Mouse (Mus musculus) cerebellum, adult 11-12 months (tissue): ENCODE results near the gene Pdia3.
"Not testable (repeated sequence)": the region's sequence is repeated elsewhere in the genome, so short reads cannot be mapped to it uniquely, and the experiment has no call there.

ENCODE experiments used
- DNase-seq: peaks from one replicate; pipeline ENCODE4 v3.0.0; 2022

The Pdia3 gene

GRCm38 (mm10) chr2:121413387-121414042 lies at the start of gene Pdia3, which contains the start of gene Catsper2:
Gene Pdia3 (plus strand): TSS chr2:121413775.
Gene Catsper2 (minus strand): TSS chr2:121413792.
- DNase-seq = peak; percentile 95

- peak; percentile 51 for DNase-seq
Measured at GRCm38 (mm10) chr2:121368831-121369230, 44.7 kb upstream of the Pdia3 start.

GRCm38 (mm10) chr2:121370921-121371320 lies 42.7 kb upstream of the Pdia3 start:
- no peak for DNase-seq

GRCm38 (mm10) chr2:121372266-121372665 lies 41.3 kb upstream of the Pdia3 start:
- no peak for DNase-seq

GRCm38 (mm10) chr2:121374766-121375165 lies 38.8 kb upstream of the Pdia3 start:
- DNase-seq = no peak

GRCm38 (mm10) chr2:121386961-121387575 lies 26.5 kb upstream of the Pdia3 start, which contains the start of gene Strc:
Gene Strc (minus strand): TSS chr2:121387168.
- DNase-seq = not testable (repeated sequence)

- peak; percentile 74 for DNase-seq
Measured at GRCm38 (mm10) chr2:121396624-121397023, 17.0 kb upstream of the Pdia3 start.

- no peak for DNase-seq
Measured at GRCm38 (mm10) chr2:121403296-121403695, 10.3 kb upstream of the Pdia3 start.

GRCm38 (mm10) chr2:121408160-121408559 lies 5.4 kb upstream of the Pdia3 start:
- no peak for DNase-seq

- DNase-seq = no peak
Measured at GRCm38 (mm10) chr2:121412843-121413386, 660 bp upstream of the Pdia3 start.

- DNase-seq = peak; percentile 55
Measured at GRCm38 (mm10) chr2:121414139-121414685, 637 bp downstream of the Pdia3 start.

- DNase-seq = no peak
Measured at GRCm38 (mm10) chr2:121415103-121415502, 1.5 kb downstream of the Pdia3 start.

GRCm38 (mm10) chr2:121415591-121415990 lies 2.0 kb downstream of the Pdia3 start:
- DNase-seq = no peak

GRCm38 (mm10) chr2:121416356-121416755 lies 2.8 kb downstream of the Pdia3 start:
- DNase-seq = no peak

GRCm38 (mm10) chr2:121418476-121418875 lies 4.9 kb downstream of the Pdia3 start:
- no peak for DNase-seq

- DNase-seq = no peak
Measured at GRCm38 (mm10) chr2:121423166-121423565, 9.6 kb downstream of the Pdia3 start.

- no peak for DNase-seq
Measured at GRCm38 (mm10) chr2:121425890-121426289, 12.3 kb downstream of the Pdia3 start.

GRCm38 (mm10) chr2:121434854-121435253 lies 21.3 kb downstream of the Pdia3 start:
- DNase-seq = no peak

GRCm38 (mm10) chr2:121439746-121440145 lies 26.2 kb downstream of the Pdia3 start:
- DNase-seq = no peak

GRCm38 (mm10) chr2:121440834-121441605 lies 27.4 kb downstream of the Pdia3 start:
- no peak for DNase-seq

- no peak for DNase-seq
Measured at GRCm38 (mm10) chr2:121441800-121442199, 28.2 kb downstream of the Pdia3 start.

- peak; percentile 44 for DNase-seq
Measured at GRCm38 (mm10) chr2:121442259-121443067, 28.9 kb downstream of the Pdia3 start.
